ENCODE assay signal across 13 mouse cellular contexts in the genomic region with DNA sequence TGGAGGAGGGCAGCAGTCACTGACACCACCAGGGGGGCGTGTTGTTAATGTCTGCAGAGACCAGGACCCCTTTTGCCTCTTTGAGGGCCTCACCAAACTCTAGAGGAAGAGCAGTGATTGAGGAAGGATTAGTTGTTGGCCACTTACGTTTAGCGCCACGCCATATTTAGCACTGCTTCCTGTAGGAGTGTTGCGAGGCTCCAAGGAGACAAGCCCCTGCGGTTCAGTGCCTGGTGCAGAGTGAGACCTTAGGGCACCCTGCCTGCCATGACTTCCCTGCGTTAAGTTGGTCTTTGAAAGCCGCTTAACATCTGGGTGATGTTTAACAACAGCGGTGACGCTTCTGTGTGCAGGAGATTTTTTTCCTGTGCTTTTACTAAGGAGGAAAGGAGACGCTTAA. TPM values are rescaled to one million over a fixed set of nuclear protein-coding genes. Genes with fewer than 3 reads are reported as not detected.
DNase-seq lines count a peak whose midpoint lies in the region; ATAC-seq lines count a peak whose summit lies in the region.
"Had no signal": no experiment of that assay in that cellular context is flagged by ENCODE, and none has a peak within 500 bp of the region (broad histone marks: within the 10 kb centered on the region; RNA-seq: fewer than 3 reads in every experiment).

No protein-coding gene starts in this region.

- no peak overlapping the region for H3K4me3 ChIP-seq in hindbrain, embryonic 13.5 days
- H3K4me3 ChIP-seq in hindbrain, embryonic 14.5 days (replicated peaks; ENCODE audit: low read length), result no peak overlapping the region
- no peak overlapping the region for H3K4me3 ChIP-seq in lung, embryonic 15.5 days
- no peak overlapping the region for H3K4me3 ChIP-seq in intestine, embryonic 14.5 days (ENCODE audit: low read depth, low read length)
- no peak overlapping the region for H3K4me3 ChIP-seq in stomach, embryonic 14.5 days (ENCODE audit: low read depth, low read length)
- H3K4me3 ChIP-seq: erythroblast, embryonic 14.5 days; limb, embryonic 15.5 days had no signal

- no peaks in the 10 kb centered on the region for H3K36me3 ChIP-seq in hindbrain, embryonic 13.5 days
- no peaks in the 10 kb centered on the region for H3K36me3 ChIP-seq in hindbrain, embryonic 14.5 days (replicated peaks; ENCODE audit: control insufficient read depth, insufficient read depth)
- no peaks in the 10 kb centered on the region for H3K36me3 ChIP-seq in lung, embryonic 15.5 days
- H3K36me3 ChIP-seq in intestine, embryonic 14.5 days (ENCODE audit: control insufficient read depth, insufficient read depth, low read length), result 0 out of 2 replicates have a peak, but pooled peaks cover 3% of the 10 kb centered on the region
- H3K36me3 ChIP-seq in stomach, embryonic 14.5 days (ENCODE audit: control insufficient read depth, insufficient read depth, low read length), result no peaks in the 10 kb centered on the region; the same call in 1 of the 2 replicates
- H3K36me3 ChIP-seq: limb, embryonic 15.5 days had no signal

- H3K4me1 ChIP-seq in hindbrain, embryonic 13.5 days (replicated peaks), result peaks cover 36% of the 10 kb centered on the region
- H3K4me1 ChIP-seq in hindbrain, embryonic 14.5 days (replicated peaks; ENCODE audit: control insufficient read depth, insufficient read depth, low read length), result peaks cover 3% of the 10 kb centered on the region; the same call in 1 of the 2 replicates
- H3K4me1 ChIP-seq in lung, embryonic 15.5 days, result peaks cover 69% of the 10 kb centered on the region
- peaks cover 65% of the 10 kb centered on the region for H3K4me1 ChIP-seq in intestine, embryonic 14.5 days (replicated peaks; ENCODE audit: control insufficient read depth, insufficient read depth, low read length)
- H3K4me1 ChIP-seq in stomach, embryonic 14.5 days (ENCODE audit: control insufficient read depth, insufficient read depth, low read length), result peaks cover 45% of the 10 kb centered on the region

- H3K27me3 ChIP-seq in hindbrain, embryonic 13.5 days, result peaks cover 51% of the 10 kb centered on the region
- H3K27me3 ChIP-seq in hindbrain, embryonic 14.5 days (ENCODE audit: control insufficient read depth, insufficient read depth, low read length), result peaks cover 42% of the 10 kb centered on the region
- peaks cover 14% of the 10 kb centered on the region; the same call in 1 of the 2 replicates for H3K27me3 ChIP-seq in lung, embryonic 15.5 days
- H3K27me3 ChIP-seq in intestine, embryonic 14.5 days (replicated peaks; ENCODE audit: control insufficient read depth, insufficient read depth, low read length), result peaks cover 11% of the 10 kb centered on the region; the same call in 1 of the 2 replicates
- no peaks in the 10 kb centered on the region for H3K27me3 ChIP-seq in stomach, embryonic 14.5 days (ENCODE audit: control insufficient read depth, insufficient read depth, low read length)

- no peak overlapping the region for H3K9ac ChIP-seq in hindbrain, embryonic 13.5 days
- H3K9ac ChIP-seq in hindbrain, embryonic 14.5 days, result no peak overlapping the region
- no peak overlapping the region for H3K9ac ChIP-seq in lung, embryonic 15.5 days
- no peak overlapping the region for H3K9ac ChIP-seq in intestine, embryonic 14.5 days (ENCODE audit: low read length)
- H3K9ac ChIP-seq in stomach, embryonic 14.5 days (replicated peaks; ENCODE audit: low read depth, low read length), result no peak overlapping the region
- H3K9ac ChIP-seq: limb, embryonic 15.5 days had no signal

- peak overlapping the region; percentile 22; the same call in 1 of the 2 replicates for H3K4me2 ChIP-seq in hindbrain, embryonic 13.5 days
- no peak overlapping the region for H3K4me2 ChIP-seq in hindbrain, embryonic 14.5 days (replicated peaks)
- H3K4me2 ChIP-seq in lung, embryonic 15.5 days, result peak overlapping the region; percentile 77
- peak overlapping the region; percentile 29 for H3K4me2 ChIP-seq in intestine, embryonic 14.5 days (ENCODE audit: low read length)
- peak overlapping the region; percentile 6; the same call in 1 of the 2 replicates for H3K4me2 ChIP-seq in stomach, embryonic 14.5 days (replicated peaks; ENCODE audit: low read depth, low read length)
- H3K4me2 ChIP-seq: limb, embryonic 15.5 days had no signal

- no peak for ATAC-seq in hindbrain, embryonic 13.5 days (ENCODE audit: low FRiP score)
- no peak for ATAC-seq in hindbrain, embryonic 14.5 days (ENCODE audit: low FRiP score)
- ATAC-seq in lung, embryonic 15.5 days (ENCODE audit: borderline replicate concordance, extremely low read depth, low FRiP score, low TSS enrichment), result no peak
- ATAC-seq in intestine, embryonic 14.5 days (replicated peaks; ENCODE audit: low FRiP score, low TSS enrichment, low read depth), result no peak
- no peak for ATAC-seq in stomach, embryonic 14.5 days (ENCODE audit: insufficient number of reproducible peaks, insufficient read depth, low FRiP score, low read depth)

- H3K27ac ChIP-seq in hindbrain, embryonic 13.5 days, result no peak overlapping the region
- H3K27ac ChIP-seq in hindbrain, embryonic 14.5 days, result no peak overlapping the region
- peak overlapping the region; percentile 91 for H3K27ac ChIP-seq in lung, embryonic 15.5 days
- no peak overlapping the region for H3K27ac ChIP-seq in intestine, embryonic 14.5 days (ENCODE audit: low read depth)
- H3K27ac ChIP-seq in stomach, embryonic 14.5 days (ENCODE audit: low read length), result 0 out of 2 replicates have a peak overlapping the region, but pooled peaks have one; percentile 2
- H3K27ac ChIP-seq: limb, embryonic 15.5 days had no signal

- WGBS in hindbrain, embryonic 13.5 days, result 45% methylated on average over 11 of the region's 11 CpGs
- WGBS in hindbrain, embryonic 14.5 days, result 36% methylated on average over 11 of the region's 11 CpGs
- WGBS in lung, embryonic 15.5 days, result 16% methylated on average over 11 of the region's 11 CpGs
- 20% methylated on average over 11 of the region's 11 CpGs for WGBS in intestine, embryonic 14.5 days
- WGBS in stomach, embryonic 14.5 days, result 17% methylated on average over 11 of the region's 11 CpGs

- no peak for DNase-seq in hindbrain, embryonic 14.5 days (ENCODE audit: low spot score)
- DNase-seq in lung, postnatal 36 days, result no peak
- no peak for DNase-seq in intestine, embryonic 14.5 days (ENCODE audit: low spot score)
- DNase-seq in Muller cell, postnatal 12 days (ENCODE audit: inconsistent ontology term), result no peak
- DNase-seq: adrenal gland, adult 2 months; kidney, adult 11 months; spleen, adult 18-20 months; thymus, adult 18-20 months had no signal

- H3K9me3 ChIP-seq in hindbrain, embryonic 13.5 days, result no peaks in the 10 kb centered on the region
- no peaks in the 10 kb centered on the region for H3K9me3 ChIP-seq in hindbrain, embryonic 14.5 days (ENCODE audit: control insufficient read depth, low read length)
- no peaks in the 10 kb centered on the region for H3K9me3 ChIP-seq in lung, embryonic 15.5 days
- H3K9me3 ChIP-seq in intestine, embryonic 14.5 days (ENCODE audit: control insufficient read depth, low read length), result no peaks in the 10 kb centered on the region
- H3K9me3 ChIP-seq in stomach, embryonic 14.5 days (ENCODE audit: control insufficient read depth, low read depth, low read length), result no peaks in the 10 kb centered on the region
- H3K9me3 ChIP-seq: limb, embryonic 15.5 days had no signal

RNA-seq across cellular contexts. Expression of a gene that starts 3.2 kb away (rescaled TPM):
- 7.9 and 8.6 TPM in 2 replicates for polyA plus RNA-seq in hindbrain, embryonic 13.5 days (2015; fragmentation: Nextera tagmentation; extraction: Ambion mirVana)
- 5.7 and 6.2 TPM in 2 replicates for polyA plus RNA-seq in hindbrain, embryonic 14.5 days (2014; fragmentation: Nextera tagmentation; extraction: Ambion mirVana)
- polyA plus RNA-seq in lung, embryonic 15.5 days (2015; fragmentation: Nextera tagmentation; extraction: Ambion mirVana), result 68.2 and 72.4 TPM in 2 replicates
- 16.5 and 16.6 TPM in 2 replicates for polyA plus RNA-seq in intestine, embryonic 14.5 days (2014; fragmentation: Nextera tagmentation; extraction: Ambion mirVana)
- polyA plus RNA-seq in stomach, embryonic 14.5 days (2014; fragmentation: Nextera tagmentation; extraction: Ambion mirVana), result 15.6 and 16.9 TPM in 2 replicates
- polyA plus RNA-seq: erythroblast, embryonic 14.5 days had no signal

RNA-seq across cellular contexts. Expression of a gene that starts 15.9 kb away (rescaled TPM):
- not detected in 2 replicates for polyA plus RNA-seq in hindbrain, embryonic 13.5 days (2015; fragmentation: Nextera tagmentation; extraction: Ambion mirVana)
- polyA plus RNA-seq in hindbrain, embryonic 14.5 days (2014; fragmentation: Nextera tagmentation; extraction: Ambion mirVana), result not detected in 2 replicates
- polyA plus RNA-seq in lung, embryonic 15.5 days (2015; fragmentation: Nextera tagmentation; extraction: Ambion mirVana), result not detected in 2 replicates
- polyA plus RNA-seq in intestine, embryonic 14.5 days (2014; fragmentation: Nextera tagmentation; extraction: Ambion mirVana), result not detected in 2 replicates
- polyA plus RNA-seq in stomach, embryonic 14.5 days (2014; fragmentation: Nextera tagmentation; extraction: Ambion mirVana), result not detected in 2 replicates
- polyA plus RNA-seq: erythroblast, embryonic 14.5 days; limb, embryonic 15.5 days had no signal

RNA-seq across cellular contexts. Expression of a gene that starts 42.4 kb away (rescaled TPM):
- polyA plus RNA-seq in hindbrain, embryonic 13.5 days (2015; fragmentation: Nextera tagmentation; extraction: Ambion mirVana), result 19.6 and 20.5 TPM in 2 replicates
- polyA plus RNA-seq in hindbrain, embryonic 14.5 days (2014; fragmentation: Nextera tagmentation; extraction: Ambion mirVana), result 30.0 and 35.7 TPM in 2 replicates
- polyA plus RNA-seq in lung, embryonic 15.5 days (2015; fragmentation: Nextera tagmentation; extraction: Ambion mirVana), result 5.9 and 6.0 TPM in 2 replicates
- 12.5 and 12.6 TPM in 2 replicates for polyA plus RNA-seq in intestine, embryonic 14.5 days (2014; fragmentation: Nextera tagmentation; extraction: Ambion mirVana)
- 11.5 and 14.5 TPM in 2 replicates for polyA plus RNA-seq in stomach, embryonic 14.5 days (2014; fragmentation: Nextera tagmentation; extraction: Ambion mirVana)

RNA-seq across cellular contexts. Expression of a gene that starts 53.1 kb away (rescaled TPM):
- 0.16 and 0.23 TPM in 2 replicates for polyA plus RNA-seq in hindbrain, embryonic 13.5 days (2015; fragmentation: Nextera tagmentation; extraction: Ambion mirVana)
- 0.16 and 0.17 TPM in 2 replicates for polyA plus RNA-seq in hindbrain, embryonic 14.5 days (2014; fragmentation: Nextera tagmentation; extraction: Ambion mirVana)
- 0.19 and 0.24 TPM in 2 replicates for polyA plus RNA-seq in lung, embryonic 15.5 days (2015; fragmentation: Nextera tagmentation; extraction: Ambion mirVana)
- polyA plus RNA-seq in intestine, embryonic 14.5 days (2014; fragmentation: Nextera tagmentation; extraction: Ambion mirVana), result 0.43 and 0.55 TPM in 2 replicates
- 0.38 and 0.41 TPM in 2 replicates for polyA plus RNA-seq in stomach, embryonic 14.5 days (2014; fragmentation: Nextera tagmentation; extraction: Ambion mirVana)
- polyA plus RNA-seq: erythroblast, embryonic 14.5 days had no signal

Comparison
In these comparisons a context has a peak if more than half of its experiments do, and no peak if none do; other contexts are left out.
1. H3K27ac ChIP-seq: peak in lung, embryonic 15.5 days (single experiment) and stomach, embryonic 14.5 days (single experiment); none in hindbrain, embryonic 13.5 days (single experiment), hindbrain, embryonic 14.5 days (single experiment) and intestine, embryonic 14.5 days (single experiment).